In genomic region chr7:13037366-13037765, GRCm38 (mm10) we compare ENCODE assay signal across 7 mouse cellular contexts. TPM values are rescaled to one million over a fixed set of nuclear protein-coding genes. Genes with fewer than 3 reads are reported as not detected.
DNase-seq lines count a peak whose midpoint lies in the region; ATAC-seq and TF ChIP-seq lines count a peak whose summit lies in the region.

No protein-coding gene starts in this region.

- peak overlapping the region; percentile 100 for H3K27ac ChIP-seq in kidney, postnatal 0 days
- peak overlapping the region; percentile 100 for H3K27ac ChIP-seq in embryonic facial prominence, embryonic 15.5 days (replicated peaks)
- peak overlapping the region; percentile 99 for H3K27ac ChIP-seq in limb, embryonic 13.5 days
- H3K27ac ChIP-seq in stomach, embryonic 15.5 days: peak overlapping the region; percentile 100

- H3K36me3 ChIP-seq in kidney, postnatal 0 days (ENCODE audit: insufficient read depth, low read length): peaks cover 13% of the 10 kb centered on the region; the same call in 1 of the 2 replicates
- peaks cover 31% of the 10 kb centered on the region for H3K36me3 ChIP-seq in embryonic facial prominence, embryonic 15.5 days
- H3K36me3 ChIP-seq in limb, embryonic 13.5 days: peaks cover 29% of the 10 kb centered on the region
- peaks cover 18% of the 10 kb centered on the region for H3K36me3 ChIP-seq in stomach, embryonic 15.5 days

- no peak for TF ChIP-seq CTCF in kidney, postnatal 0 days (IDR thresholded peaks at IDR 0.05; ENCODE audit: low read depth)

- H3K4me2 ChIP-seq in kidney, postnatal 0 days (ENCODE audit: low read length): peak overlapping the region; percentile 80
- H3K4me2 ChIP-seq in embryonic facial prominence, embryonic 15.5 days (replicated peaks): peak overlapping the region; percentile 61
- H3K4me2 ChIP-seq in limb, embryonic 13.5 days (replicated peaks): peak overlapping the region; percentile 88
- peak overlapping the region; percentile 65 for H3K4me2 ChIP-seq in stomach, embryonic 15.5 days

- H3K9ac ChIP-seq in kidney, postnatal 0 days (ENCODE audit: low read depth, low read length): peak overlapping the region; percentile 98
- H3K9ac ChIP-seq in embryonic facial prominence, embryonic 15.5 days: peak overlapping the region; percentile 97
- H3K9ac ChIP-seq in limb, embryonic 13.5 days: peak overlapping the region; percentile 97
- peak overlapping the region; percentile 99 for H3K9ac ChIP-seq in stomach, embryonic 15.5 days

- no peaks in the 10 kb centered on the region for H3K27me3 ChIP-seq in kidney, postnatal 0 days (ENCODE audit: insufficient read depth, low read length)
- peaks cover 15% of the 10 kb centered on the region for H3K27me3 ChIP-seq in embryonic facial prominence, embryonic 15.5 days
- peaks cover 19% of the 10 kb centered on the region for H3K27me3 ChIP-seq in limb, embryonic 13.5 days
- peaks cover 11% of the 10 kb centered on the region; the same call in 1 of the 2 replicates for H3K27me3 ChIP-seq in stomach, embryonic 15.5 days (replicated peaks)

- 0% methylated on average over 30 of the region's 33 CpGs for WGBS in kidney, postnatal 0 days
- WGBS in embryonic facial prominence, embryonic 15.5 days: under 1% methylated on average over 32 of the region's 33 CpGs
- whole genome bisulfite sequencing in limb, embryonic 13.5 days: 1% methylated on average over 31 of the region's 33 CpGs
- under 1% methylated on average over 33 of the region's 33 CpGs for WGBS in stomach, embryonic 15.5 days

- peak overlapping the region; percentile 81 for H3K4me3 ChIP-seq in kidney, postnatal 0 days (replicated peaks; ENCODE audit: low read depth, low read length)
- H3K4me3 ChIP-seq in embryonic facial prominence, embryonic 15.5 days (replicated peaks): peak overlapping the region; percentile 79
- peak overlapping the region; percentile 81 for H3K4me3 ChIP-seq in limb, embryonic 13.5 days
- peak overlapping the region; percentile 84 for H3K4me3 ChIP-seq in stomach, embryonic 15.5 days (replicated peaks)

- no peaks in the 10 kb centered on the region for H3K9me3 ChIP-seq in kidney, postnatal 0 days (replicated peaks; ENCODE audit: low read length)
- no peaks in the 10 kb centered on the region for H3K9me3 ChIP-seq in embryonic facial prominence, embryonic 15.5 days (replicated peaks)
- H3K9me3 ChIP-seq in limb, embryonic 13.5 days: no peaks in the 10 kb centered on the region
- H3K9me3 ChIP-seq in stomach, embryonic 15.5 days: no peaks in the 10 kb centered on the region

- peak; percentile 72 for DNase-seq in kidney, postnatal 0 days (ENCODE audit: low spot score)
- no peak for DNase-seq in kidney, adult 11 months
- DNase-seq in Muller cell, postnatal 12 days (ENCODE audit: inconsistent ontology term): peak; percentile 72
- no peak for DNase-seq in left cerebral cortex, adult 11 months (ENCODE audit: low spot score)

- ATAC-seq in kidney, postnatal 0 days (replicated peaks; ENCODE audit: low FRiP score, low read depth): peak; percentile 2; the same call in 1 of the 2 replicates
- ATAC-seq in embryonic facial prominence, embryonic 15.5 days (ENCODE audit: insufficient number of reproducible peaks, low FRiP score, low TSS enrichment, low read depth): no peak; the same call in 1 of the 2 replicates
- no peak for ATAC-seq in limb, embryonic 13.5 days (ENCODE audit: low FRiP score, low read depth)
- ATAC-seq in stomach, embryonic 15.5 days (ENCODE audit: insufficient read depth, low FRiP score, low read depth): no peak

- peaks cover 24% of the 10 kb centered on the region for H3K4me1 ChIP-seq in kidney, postnatal 0 days (replicated peaks; ENCODE audit: insufficient read depth, low read length)
- H3K4me1 ChIP-seq in embryonic facial prominence, embryonic 15.5 days: peaks cover 50% of the 10 kb centered on the region
- H3K4me1 ChIP-seq in limb, embryonic 13.5 days: peaks cover 47% of the 10 kb centered on the region
- H3K4me1 ChIP-seq in stomach, embryonic 15.5 days: peaks cover 35% of the 10 kb centered on the region

RNA-seq across cellular contexts. Expression of gene Ube2m, which starts 0.7 kb away (rescaled TPM):
- 123 and 134 TPM in 2 replicates for polyA plus RNA-seq in kidney, postnatal 0 days (2015; fragmentation: Nextera tagmentation; extraction: Ambion mirVana)
- 126 and 127 TPM in 2 replicates for polyA plus RNA-seq in embryonic facial prominence, embryonic 15.5 days (2015; fragmentation: Nextera tagmentation; extraction: Ambion mirVana)
- polyA plus RNA-seq in limb, embryonic 13.5 days (2015; fragmentation: Nextera tagmentation; extraction: Ambion mirVana): 100 and 114 TPM in 2 replicates
- 105 and 107 TPM in 2 replicates for polyA plus RNA-seq in stomach, embryonic 15.5 days (2015; fragmentation: Nextera tagmentation; extraction: Ambion mirVana)

RNA-seq across cellular contexts. Expression of gene Chmp2a, which starts 2.8 kb away (rescaled TPM):
- polyA plus RNA-seq in kidney, postnatal 0 days (2015; fragmentation: Nextera tagmentation; extraction: Ambion mirVana): 235 and 240 TPM in 2 replicates
- polyA plus RNA-seq in embryonic facial prominence, embryonic 15.5 days (2015; fragmentation: Nextera tagmentation; extraction: Ambion mirVana): 179 and 184 TPM in 2 replicates
- polyA plus RNA-seq in limb, embryonic 13.5 days (2015; fragmentation: Nextera tagmentation; extraction: Ambion mirVana): 127 and 133 TPM in 2 replicates
- polyA plus RNA-seq in stomach, embryonic 15.5 days (2015; fragmentation: Nextera tagmentation; extraction: Ambion mirVana): 161 and 167 TPM in 2 replicates

RNA-seq across cellular contexts. Expression of gene Mzf1, which starts 17.2 kb away (rescaled TPM):
- polyA plus RNA-seq in kidney, postnatal 0 days (2015; fragmentation: Nextera tagmentation; extraction: Ambion mirVana): 2.3 and 2.6 TPM in 2 replicates
- 4.4 and 4.6 TPM in 2 replicates for polyA plus RNA-seq in embryonic facial prominence, embryonic 15.5 days (2015; fragmentation: Nextera tagmentation; extraction: Ambion mirVana)
- 3.2 and 3.8 TPM in 2 replicates for polyA plus RNA-seq in limb, embryonic 13.5 days (2015; fragmentation: Nextera tagmentation; extraction: Ambion mirVana)
- 2.7 and 3.0 TPM in 2 replicates for polyA plus RNA-seq in stomach, embryonic 15.5 days (2015; fragmentation: Nextera tagmentation; extraction: Ambion mirVana)

RNA-seq across cellular contexts. Expression of gene Zbtb45, which starts 27.5 kb away (rescaled TPM):
- polyA plus RNA-seq in kidney, postnatal 0 days (2015; fragmentation: Nextera tagmentation; extraction: Ambion mirVana): 17.4 and 17.5 TPM in 2 replicates
- polyA plus RNA-seq in embryonic facial prominence, embryonic 15.5 days (2015; fragmentation: Nextera tagmentation; extraction: Ambion mirVana): 26.0 and 29.4 TPM in 2 replicates
- 28.0 and 29.6 TPM in 2 replicates for polyA plus RNA-seq in limb, embryonic 13.5 days (2015; fragmentation: Nextera tagmentation; extraction: Ambion mirVana)
- polyA plus RNA-seq in stomach, embryonic 15.5 days (2015; fragmentation: Nextera tagmentation; extraction: Ambion mirVana): 20.4 and 21.9 TPM in 2 replicates

RNA-seq across cellular contexts. Expression of gene Trim28, which starts 38.5 kb away (rescaled TPM):
- 195 and 197 TPM in 2 replicates for polyA plus RNA-seq in kidney, postnatal 0 days (2015; fragmentation: Nextera tagmentation; extraction: Ambion mirVana)
- 279 and 290 TPM in 2 replicates for polyA plus RNA-seq in embryonic facial prominence, embryonic 15.5 days (2015; fragmentation: Nextera tagmentation; extraction: Ambion mirVana)
- polyA plus RNA-seq in limb, embryonic 13.5 days (2015; fragmentation: Nextera tagmentation; extraction: Ambion mirVana): 316 and 329 TPM in 2 replicates
- 216 and 252 TPM in 2 replicates for polyA plus RNA-seq in stomach, embryonic 15.5 days (2015; fragmentation: Nextera tagmentation; extraction: Ambion mirVana)

Comparison
In these comparisons a context has a peak if more than half of its experiments do, and no peak if none do; other contexts are left out.
1. DNase-seq: peak in kidney, postnatal 0 days (single experiment) and Muller cell, postnatal 12 days (single experiment); none in kidney, adult 11 months (single experiment) and left cerebral cortex, adult 11 months (single experiment).
2. Peak in every context shown above with its lines, with median percentiles within 50 percentile points of each other: H3K27ac ChIP-seq, H3K4me2 ChIP-seq, H3K4me3 ChIP-seq and H3K9ac ChIP-seq.